Mouse (Mus musculus) stomach, embryonic 15.5 days (tissue): Measurements from ENCODE around the gene Rasgrp1. TPM values are rescaled to one million over a fixed set of nuclear protein-coding genes. Genes with fewer than 3 reads are reported as not detected.

Source experiments
- ATAC-seq: fragments of 200-750 bp; cut with Nextera tagmentation; 2 replicates; pipeline ENCODE4 v1.8.0; 2017; ENCODE audit warnings: low read depth, moderate number of reproducible peaks, moderate TSS enrichment; ENCODE audit not compliant: insufficient read depth, low FRiP score
- H3K27ac ChIP-seq: fragments of 300-500 bp; sonication (generic); 2 replicates; pipeline ENCODE4 v1.5.1; 2015; ENCODE audit warnings: mild to moderate bottlenecking, inconsistent platforms
- H3K27me3 ChIP-seq: fragments of 300-500 bp; sonication (generic); replicated peaks from 2 replicates; pipeline ENCODE4 v1.6.1; 2015; ENCODE audit warnings: inconsistent platforms
- H3K36me3 ChIP-seq: fragments of 300-500 bp; sonication (generic); 2 replicates; pipeline ENCODE4 v1.6.1; 2015; ENCODE audit warnings: inconsistent platforms
- H3K4me1 ChIP-seq: fragments of 300-500 bp; sonication (generic); 2 replicates; pipeline ENCODE4 v1.6.1; 2015; ENCODE audit warnings: inconsistent platforms
- H3K4me2 ChIP-seq: fragments of 300-500 bp; sonication (generic); 2 replicates; pipeline ENCODE4 v1.6.1; 2015; ENCODE audit warnings: mild to moderate bottlenecking, inconsistent platforms
- H3K4me3 ChIP-seq: fragments of 300-500 bp; sonication (generic); replicated peaks from 2 replicates; pipeline ENCODE4 v1.5.1; 2015; ENCODE audit warnings: inconsistent platforms
- H3K9ac ChIP-seq: fragments of 300-500 bp; sonication (generic); 2 replicates; pipeline ENCODE4 v1.6.1; 2015; ENCODE audit warnings: inconsistent platforms
- H3K9me3 ChIP-seq: fragments of 300-500 bp; sonication (generic); 2 replicates; pipeline ENCODE4 v1.6.1; 2016; ENCODE audit warnings: inconsistent platforms
- WGBS: fragments of 180-500 bp; shearing (Covaris S2); methylation state at CpG from one replicate; pipeline ENCODE4 v1.1.7; 2015; 5-methylcytosine and 5-hydroxymethylcytosine counted together
- polyA plus RNA-seq: library from polyadenylated mRNA; unstranded; fragments of >200 nt; fragmentation: Nextera tagmentation; extraction: Ambion mirVana; gene quantifications from 2 replicates; pipeline ENCODE4 v1.2.1, GENCODE M21; 2015

Rasgrp1 gene
- 1.3 and 1.5 TPM in 2 replicates for polyA plus RNA-seq

DNA sequence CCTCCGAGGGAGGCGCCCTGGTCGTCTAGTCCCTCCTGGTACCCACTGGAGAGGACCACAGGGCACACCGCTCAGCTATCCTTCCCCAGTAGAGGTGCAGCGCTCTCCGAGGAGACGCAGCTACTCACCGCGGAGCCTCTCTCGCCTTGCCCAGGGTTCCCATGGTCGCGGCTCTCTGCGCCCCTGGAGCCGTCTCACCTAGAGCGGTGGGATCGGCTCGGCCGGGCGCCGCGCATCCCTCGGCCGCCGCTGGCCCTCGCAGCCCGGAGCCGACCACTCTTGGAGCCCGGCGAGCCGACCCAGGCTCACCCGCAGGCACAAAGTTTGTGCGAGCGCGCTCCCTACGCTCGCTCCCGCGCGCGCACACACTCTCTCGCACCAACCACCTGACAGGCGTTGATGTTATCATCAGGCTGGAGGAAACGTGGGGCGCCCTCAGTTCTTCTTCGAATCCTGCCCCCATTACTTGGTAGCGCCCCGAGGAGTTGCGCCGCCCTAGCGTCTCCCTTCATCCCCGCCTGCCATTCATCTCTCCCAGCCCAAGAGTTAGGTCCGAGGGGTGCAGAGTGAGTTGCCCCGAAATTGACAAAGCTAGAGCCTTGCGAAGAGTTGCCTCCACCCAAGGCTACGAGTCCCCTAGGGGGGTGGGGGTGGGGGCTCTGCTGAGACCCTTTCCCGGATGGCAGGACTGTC, at the start of gene Rasgrp1:
Gene Rasgrp1 (minus strand): TSS at position 455 of the 693 bp plus-strand sequence.
- peaks cover 12% of the 10 kb centered on the region; the same call in 1 of the 2 replicates for H3K4me1 ChIP-seq
- H3K9me3 ChIP-seq = no peaks in the 10 kb centered on the region
- peak within 1 kb of the TSS; percentile 90 for H3K4me2 ChIP-seq
- WGBS = 2% methylated on average over 55 of the region's 56 CpGs
- ATAC-seq = 0 out of 2 replicates have a peak, but pooled peaks have one; percentile 30
- no peak within 1 kb of the TSS for H3K27ac ChIP-seq
- H3K27me3 ChIP-seq = peaks cover 17% of the 10 kb centered on the region; the same call in 1 of the 2 replicates
- peak within 1 kb of the TSS; percentile 46 for H3K4me3 ChIP-seq
- 0 out of 2 replicates have a peak within 1 kb of the TSS, but pooled peaks have one; percentile 10 for H3K9ac ChIP-seq
- no peaks in the 10 kb centered on the region for H3K36me3 ChIP-seq

DNA sequence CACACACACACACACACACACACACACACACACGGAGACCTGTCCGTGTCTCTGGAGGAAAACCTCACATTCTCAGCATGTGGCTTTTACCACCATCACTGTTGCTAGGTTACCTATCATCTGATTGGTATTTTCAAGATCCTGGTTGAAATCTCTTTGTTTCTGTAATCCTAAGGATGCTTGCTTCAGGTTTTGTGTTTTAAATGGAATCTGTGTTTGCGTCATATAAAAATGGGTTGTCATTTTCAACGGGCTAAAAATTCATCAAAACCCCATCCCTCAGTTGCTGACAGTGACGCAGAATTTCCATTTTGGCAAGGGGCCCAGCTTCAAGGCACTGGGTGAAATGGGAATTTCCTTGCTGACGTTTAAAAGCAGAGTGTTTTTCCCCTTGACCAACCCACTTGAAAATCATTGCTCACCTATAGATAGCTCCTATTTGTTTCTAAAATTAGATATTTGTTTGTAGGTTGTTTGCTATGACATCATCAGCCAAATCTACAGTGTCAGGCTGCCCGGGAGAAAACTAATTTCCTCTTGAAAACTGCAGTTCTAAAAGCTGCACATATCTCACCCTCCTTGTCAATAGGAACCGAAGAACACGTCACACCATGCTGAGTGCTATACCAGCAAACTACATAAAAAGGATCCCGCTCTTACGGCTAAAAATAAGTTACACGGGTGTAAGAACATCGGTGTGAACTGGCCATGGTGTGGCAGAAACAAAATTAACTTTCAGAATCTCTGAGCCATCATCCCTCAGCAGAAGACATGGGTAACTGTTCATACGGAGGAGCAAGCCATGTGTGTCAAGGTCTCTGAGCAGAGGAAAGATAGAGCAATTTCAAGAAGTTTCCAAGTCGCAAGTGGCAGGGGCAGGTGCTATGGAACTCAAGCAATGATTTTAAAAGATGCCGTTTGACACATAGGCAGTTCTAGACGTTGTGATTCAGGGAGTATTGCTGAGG, 47.4 kb upstream of the Rasgrp1 start:
- H3K4me3 ChIP-seq = no peak overlapping the region
- no peaks in the 10 kb centered on the region for H3K9me3 ChIP-seq
- no peaks in the 10 kb centered on the region for H3K4me1 ChIP-seq
- no peak for ATAC-seq
- no peak overlapping the region for H3K9ac ChIP-seq
- 69% methylated on average over 17 of the region's 17 CpGs for WGBS
- no peak overlapping the region for H3K4me2 ChIP-seq
- no peak overlapping the region for H3K27ac ChIP-seq
- H3K27me3 ChIP-seq = no peaks in the 10 kb centered on the region
- H3K36me3 ChIP-seq = no peaks in the 10 kb centered on the region

DNA sequence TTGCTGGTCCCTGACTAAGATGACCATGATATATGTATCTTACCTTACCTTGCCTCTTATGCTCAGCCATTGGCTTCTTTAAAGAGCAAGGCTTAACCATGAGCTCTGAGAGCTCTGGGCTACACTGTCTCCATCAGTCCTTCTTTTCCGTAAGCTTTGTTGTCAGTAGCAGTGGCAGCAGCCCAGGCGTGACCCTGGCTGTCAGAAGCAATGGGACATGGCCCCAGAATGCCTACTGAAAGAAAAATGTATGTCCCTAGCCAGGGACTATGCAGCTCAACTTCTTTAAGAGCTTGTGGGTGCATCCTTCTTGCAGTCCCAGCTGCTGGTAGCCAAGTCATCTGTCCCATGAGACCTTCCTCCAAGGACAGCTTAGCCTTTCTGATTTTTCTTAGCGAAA, 46.7 kb upstream of the Rasgrp1 start:
- Histone ChIP-seq H3K4me3 (no peak overlapping the region), H3K27me3 (no peaks in the 10 kb centered on the region), H3K9ac (no peak overlapping the region), H3K4me1 (no peaks in the 10 kb centered on the region), H3K27ac (no peak overlapping the region), H3K4me2 (no peak overlapping the region), H3K9me3 (no peaks in the 10 kb centered on the region), H3K36me3 (no peaks in the 10 kb centered on the region)
- WGBS = 82% methylated on average over 3 of the region's 3 CpGs
- no peak for ATAC-seq

DNA sequence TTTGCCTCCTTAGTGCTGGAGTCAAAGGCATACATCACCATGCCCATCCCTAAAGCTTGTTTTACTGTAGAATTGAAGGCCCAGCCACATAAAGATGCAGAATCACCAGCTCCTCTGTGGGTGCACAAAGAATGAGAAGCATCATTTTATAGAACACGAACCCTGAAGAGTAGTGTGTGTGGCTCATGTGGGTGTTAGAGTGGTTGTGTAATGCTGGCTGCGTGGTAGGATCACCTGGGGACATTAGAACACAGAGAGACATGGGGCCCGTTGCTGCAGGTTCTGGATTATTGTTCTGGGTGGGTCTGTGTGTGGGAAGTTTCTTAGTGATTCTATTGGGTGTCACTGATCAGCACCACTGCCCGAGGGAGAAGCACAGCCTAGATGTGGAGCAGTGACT, 45.3 kb upstream of the Rasgrp1 start:
- H3K4me1 ChIP-seq = no peaks in the 10 kb centered on the region
- 87% methylated on average over 4 of the region's 4 CpGs for WGBS
- H3K27ac ChIP-seq = no peak overlapping the region
- ATAC-seq = no peak
- H3K4me3 ChIP-seq = no peak overlapping the region
- H3K9ac ChIP-seq = no peak overlapping the region
- no peaks in the 10 kb centered on the region for H3K36me3 ChIP-seq
- H3K27me3 ChIP-seq = no peaks in the 10 kb centered on the region
- no peaks in the 10 kb centered on the region for H3K9me3 ChIP-seq
- no peak overlapping the region for H3K4me2 ChIP-seq

DNA sequence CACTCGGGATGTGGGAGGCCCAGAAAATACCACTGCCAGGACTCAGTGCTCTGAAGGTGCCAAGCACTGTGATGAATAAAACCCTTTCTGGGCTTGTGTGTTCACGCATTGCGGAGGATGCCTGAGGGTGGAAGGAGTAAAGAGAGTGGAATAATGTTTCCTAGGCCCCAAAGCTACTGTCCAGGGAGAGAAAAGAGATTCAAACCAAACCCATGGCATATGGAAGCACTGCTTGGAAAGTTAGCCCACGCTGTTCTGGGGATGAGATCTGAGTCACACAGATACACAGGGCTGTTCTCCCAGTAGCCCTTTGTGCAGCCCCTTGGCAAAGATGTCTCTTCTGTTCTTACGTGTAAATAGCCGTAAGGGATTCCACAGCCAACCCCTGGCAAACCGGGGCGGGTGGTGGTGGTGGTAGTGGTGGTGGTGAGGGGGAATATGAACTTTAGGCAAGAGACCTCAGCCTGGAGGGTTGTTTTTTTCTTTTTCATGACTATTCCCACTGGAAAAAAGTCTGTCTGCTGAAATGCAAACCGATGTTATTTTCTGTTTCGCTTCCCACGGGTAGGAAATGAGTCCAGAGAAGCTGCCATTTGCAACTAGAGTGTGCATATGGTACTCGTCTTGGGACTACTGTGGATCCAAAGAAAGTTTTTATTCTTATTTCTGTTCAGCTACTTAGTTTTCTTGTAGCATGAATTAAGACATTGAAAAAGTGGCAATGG, 44.3 kb upstream of the Rasgrp1 start:
- Histone ChIP-seq H3K4me2 (no peak overlapping the region), H3K4me1 (no peaks in the 10 kb centered on the region), H3K4me3 (no peak overlapping the region), H3K27ac (no peak overlapping the region), H3K36me3 (no peaks in the 10 kb centered on the region), H3K27me3 (no peaks in the 10 kb centered on the region), H3K9ac (no peak overlapping the region), H3K9me3 (no peaks in the 10 kb centered on the region)
- ATAC-seq = no peak
- 81% methylated on average over 12 of the region's 12 CpGs for WGBS

DNA sequence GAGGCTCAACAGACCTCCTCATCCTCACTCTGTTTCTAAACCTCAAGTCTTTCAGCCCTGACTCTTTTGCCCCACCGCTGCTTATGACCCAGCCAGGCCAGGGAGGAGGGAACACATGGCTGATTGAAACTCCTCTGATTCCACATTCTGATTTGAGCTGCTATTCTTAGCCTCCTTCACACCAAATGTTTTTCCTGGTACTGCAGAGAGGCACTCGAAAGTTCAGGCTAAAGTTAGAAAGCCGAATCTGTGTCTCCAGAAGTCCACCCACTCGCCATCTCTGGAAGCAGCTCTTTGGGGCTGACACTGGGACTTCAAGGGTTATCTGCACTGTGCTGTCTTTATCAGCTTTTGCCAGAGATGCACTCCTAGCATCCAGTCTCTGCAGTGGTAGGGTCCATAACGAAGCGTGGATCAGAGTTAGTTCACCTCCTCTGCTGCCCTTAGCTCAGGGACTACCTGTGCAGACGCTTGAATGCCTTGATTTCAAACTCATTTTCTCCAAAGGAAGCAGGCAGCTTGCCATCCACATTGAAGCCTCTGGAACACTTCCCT, 43.3 kb upstream of the Rasgrp1 start:
- no peak overlapping the region for H3K27ac ChIP-seq
- H3K9ac ChIP-seq = no peak overlapping the region
- H3K4me3 ChIP-seq = no peak overlapping the region
- no peak for ATAC-seq
- H3K4me1 ChIP-seq = no peaks in the 10 kb centered on the region
- WGBS = 62% methylated on average over 7 of the region's 7 CpGs
- no peak overlapping the region for H3K4me2 ChIP-seq
- H3K36me3 ChIP-seq = no peaks in the 10 kb centered on the region
- H3K27me3 ChIP-seq = no peaks in the 10 kb centered on the region
- H3K9me3 ChIP-seq = no peaks in the 10 kb centered on the region

DNA sequence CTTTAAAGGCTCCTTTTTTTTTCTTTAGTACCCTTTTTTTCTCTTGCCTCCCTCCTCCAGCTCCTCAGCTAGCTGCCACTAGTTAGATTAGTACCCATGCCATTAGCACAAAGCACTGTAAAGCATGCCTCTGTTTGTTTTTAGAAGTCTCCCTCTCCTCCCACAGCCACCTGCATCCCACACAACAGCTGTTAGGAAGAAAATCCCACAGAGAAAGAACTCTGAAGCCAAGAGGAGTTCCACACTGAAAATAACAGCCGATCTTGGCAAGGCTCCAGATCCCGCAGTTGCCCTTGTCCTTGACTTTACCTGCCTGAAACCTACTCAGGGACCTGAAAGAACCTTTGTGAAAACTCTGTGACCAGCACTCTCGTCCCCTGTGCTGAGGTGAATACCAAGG, 38.5 kb upstream of the Rasgrp1 start:
- 40% methylated on average over 3 of the region's 3 CpGs for WGBS
- Histone ChIP-seq H3K36me3 (no peaks in the 10 kb centered on the region), H3K9me3 (no peaks in the 10 kb centered on the region), H3K27me3 (no peaks in the 10 kb centered on the region), H3K4me1 (no peaks in the 10 kb centered on the region), H3K4me3 (no peak overlapping the region), H3K9ac (no peak overlapping the region), H3K4me2 (no peak overlapping the region), H3K27ac (no peak overlapping the region)
- no peak for ATAC-seq

DNA sequence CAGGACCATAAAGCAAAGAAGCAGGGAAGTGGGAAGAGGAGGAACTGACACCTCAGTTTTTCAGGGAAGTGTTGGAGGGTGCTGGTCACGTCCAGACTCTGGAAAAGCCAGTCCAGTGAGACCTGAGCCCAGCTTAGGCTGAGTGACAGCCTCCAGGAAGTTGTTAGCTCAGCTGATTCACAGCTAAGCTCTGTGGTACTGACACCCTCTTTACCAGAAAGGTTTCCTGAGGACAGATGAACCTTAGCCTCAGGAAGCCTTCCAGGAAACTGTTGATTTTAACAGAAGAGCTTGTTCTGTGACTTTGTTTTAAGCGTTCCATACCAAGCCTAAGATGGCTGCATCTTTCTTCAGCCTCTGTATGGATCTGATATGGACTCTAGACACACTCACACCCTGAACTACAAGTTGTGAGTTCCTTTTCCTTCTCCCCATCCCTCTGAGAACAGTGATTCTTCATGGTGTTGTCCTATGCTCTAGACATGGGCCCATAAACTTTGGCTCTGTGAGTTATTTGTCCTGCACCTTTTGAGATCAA, 31.6 kb upstream of the Rasgrp1 start:
- no peaks in the 10 kb centered on the region for H3K27me3 ChIP-seq
- H3K9ac ChIP-seq = no peak overlapping the region
- WGBS = 57% methylated on average over 2 of the region's 2 CpGs
- no peak for ATAC-seq
- no peak overlapping the region for H3K4me2 ChIP-seq
- H3K9me3 ChIP-seq = no peaks in the 10 kb centered on the region
- no peak overlapping the region for H3K4me3 ChIP-seq
- no peaks in the 10 kb centered on the region for H3K4me1 ChIP-seq
- H3K27ac ChIP-seq = no peak overlapping the region
- no peaks in the 10 kb centered on the region for H3K36me3 ChIP-seq

DNA sequence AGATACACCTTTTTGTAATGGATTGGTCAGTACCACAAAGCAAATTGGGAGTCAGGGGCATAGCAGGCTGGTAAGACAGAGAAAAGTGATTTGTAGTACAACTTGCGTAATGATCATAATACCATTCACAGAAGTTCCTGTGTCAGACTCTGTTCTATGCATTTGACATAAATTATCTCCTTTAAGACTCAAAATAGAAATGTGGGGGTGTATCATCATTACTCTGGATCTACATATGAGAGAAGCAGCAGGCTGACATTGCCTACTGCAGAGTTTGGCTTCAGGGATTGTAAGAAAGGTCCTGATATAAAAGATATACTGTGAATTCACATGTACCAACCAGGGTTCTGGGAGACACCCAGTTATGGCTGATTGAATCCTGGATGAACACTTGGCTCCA, 28.9 kb upstream of the Rasgrp1 start:
- H3K4me1 ChIP-seq = no peaks in the 10 kb centered on the region
- H3K36me3 ChIP-seq = no peaks in the 10 kb centered on the region
- no peak overlapping the region for H3K9ac ChIP-seq
- H3K4me3 ChIP-seq = no peak overlapping the region
- H3K27ac ChIP-seq = no peak overlapping the region
- H3K9me3 ChIP-seq = no peaks in the 10 kb centered on the region
- H3K27me3 ChIP-seq = no peaks in the 10 kb centered on the region
- no peak overlapping the region for H3K4me2 ChIP-seq
- ATAC-seq = no peak
- 95% methylated on average over 1 of the region's 1 CpGs for WGBS

DNA sequence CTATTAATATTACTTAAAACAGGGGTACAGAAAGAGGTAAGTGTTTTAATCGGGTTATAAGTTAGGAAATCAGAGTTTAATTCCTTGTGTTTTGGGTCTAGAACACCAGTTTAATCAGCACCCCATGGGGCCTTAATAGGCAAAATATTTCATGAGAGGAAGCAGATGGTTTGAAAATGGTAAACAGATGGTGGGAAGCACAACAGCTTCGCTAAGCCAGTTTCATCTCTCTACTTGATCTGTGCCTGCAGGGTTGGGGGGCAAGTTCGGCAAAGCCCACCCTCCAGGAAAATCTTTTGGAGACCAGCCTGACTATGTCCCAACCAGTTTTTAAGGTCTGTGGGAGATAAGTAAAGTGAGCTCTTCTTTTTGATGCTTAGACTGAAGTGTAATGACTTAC, 23.7 kb upstream of the Rasgrp1 start:
- no peaks in the 10 kb centered on the region for H3K9me3 ChIP-seq
- H3K4me1 ChIP-seq = no peaks in the 10 kb centered on the region
- no peak overlapping the region for H3K4me2 ChIP-seq
- H3K27me3 ChIP-seq = no peaks in the 10 kb centered on the region
- H3K4me3 ChIP-seq = no peak overlapping the region
- no peak for ATAC-seq
- H3K36me3 ChIP-seq = no peaks in the 10 kb centered on the region
- no peak overlapping the region for H3K9ac ChIP-seq
- H3K27ac ChIP-seq = no peak overlapping the region
- 68% methylated on average over 3 of the region's 3 CpGs for WGBS

DNA sequence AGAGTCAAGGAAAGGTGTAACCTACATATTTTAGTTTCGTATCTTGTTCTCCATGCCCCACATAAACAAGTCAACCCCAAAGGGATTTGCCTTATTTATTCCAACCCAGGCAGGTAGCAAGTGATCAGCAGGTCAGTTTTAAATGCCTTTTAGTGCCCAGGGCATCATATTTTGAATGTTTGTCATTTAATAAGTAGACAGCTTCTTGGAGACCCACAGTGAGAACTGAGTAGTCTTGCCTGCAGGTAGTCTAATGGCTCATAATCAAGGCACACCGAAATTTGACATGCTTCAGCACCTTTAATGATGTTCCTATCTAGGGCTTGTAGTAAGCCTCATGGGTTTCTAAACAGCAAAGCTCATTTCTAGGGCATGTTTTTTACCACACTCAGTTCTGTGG, 21.3 kb upstream of the Rasgrp1 start:
- no peaks in the 10 kb centered on the region for H3K9me3 ChIP-seq
- H3K27me3 ChIP-seq = no peaks in the 10 kb centered on the region
- no peaks in the 10 kb centered on the region for H3K36me3 ChIP-seq
- no peak overlapping the region for H3K4me2 ChIP-seq
- H3K4me1 ChIP-seq = no peaks in the 10 kb centered on the region
- no peak overlapping the region for H3K9ac ChIP-seq
- H3K27ac ChIP-seq = no peak overlapping the region
- WGBS = 86% methylated on average over 2 of the region's 2 CpGs
- H3K4me3 ChIP-seq = no peak overlapping the region
- ATAC-seq = no peak
